Mouse (Mus musculus): Measurements from ENCODE around the gene Ccdc172. TPM values are rescaled to one million over a fixed set of nuclear protein-coding genes. Genes with fewer than 3 reads are reported as not detected.

The Ccdc172 gene
- total and polyA plus RNA-seq, 3 experiments = not detected

GRCm38 (mm10) chr19:58573072-58573438 is 61.3 kb downstream of the Ccdc172 start:
- Histone ChIP-seq H3K4me3 (ENCODE audit: low read depth, low read length) (no peak overlapping the region), H3K4me1 (ENCODE audit: insufficient read depth, low read depth, low read length) (no peaks in the 10 kb centered on the region), H3K9me3 (replicated peaks) (peaks cover 9% of the 10 kb centered on the region), H3K27me3 (ENCODE audit: insufficient read depth, low read length) (no peaks in the 10 kb centered on the region), H3K36me3 (replicated peaks) (no peaks in the 10 kb centered on the region)
- no peak for ATAC-seq (ENCODE audit: extremely low read depth, insufficient number of reproducible peaks, low FRiP score, poor library complexity, severe bottlenecking)
- no peak for DNase-seq (ENCODE audit: low spot score)
- TF ChIP-seq TAL1 (conservative IDR thresholded peaks at IDR 0.05; ENCODE audit: low read depth, low read length) (no peak), POLR2AphosphoS5 (IDR thresholded peaks at IDR 0.05; ENCODE audit: insufficient replicate concordance, low read depth, low read length) (no peak), GATA1 (IDR thresholded peaks at IDR 0.05; ENCODE audit: borderline replicate concordance, low read length) (no peak), GATA2 (IDR thresholded peaks at IDR 0.05; ENCODE audit: borderline replicate concordance, low read depth, low read length) (no peak), CTCF (IDR thresholded peaks at IDR 0.05; ENCODE audit: low read depth, low read length) (no peak)

GRCm38 (mm10) chr19:58582018-58582417 is 70.2 kb downstream of the Ccdc172 start:
- peaks cover 3% of the 10 kb centered on the region for H3K9me3 ChIP-seq (replicated peaks)
- DNase-seq (ENCODE audit: low spot score) = no peak
- H3K36me3 ChIP-seq (replicated peaks) = no peaks in the 10 kb centered on the region
- H3K27me3 ChIP-seq (ENCODE audit: insufficient read depth, low read length) = no peaks in the 10 kb centered on the region
- H3K4me3 ChIP-seq (ENCODE audit: low read depth, low read length) = no peak overlapping the region
- H3K4me1 ChIP-seq (ENCODE audit: insufficient read depth, low read depth, low read length) = no peaks in the 10 kb centered on the region
- ATAC-seq (ENCODE audit: extremely low read depth, insufficient number of reproducible peaks, low FRiP score, poor library complexity, severe bottlenecking) = no peak
- no peak for TF ChIP-seq POLR2AphosphoS5 (IDR thresholded peaks at IDR 0.05; ENCODE audit: insufficient replicate concordance, low read depth, low read length)

GRCm38 (mm10) chr19:58582956-58583355 is 71.2 kb downstream of the Ccdc172 start:
- no peaks in the 10 kb centered on the region for H3K36me3 ChIP-seq (replicated peaks)
- no peaks in the 10 kb centered on the region for H3K27me3 ChIP-seq (ENCODE audit: insufficient read depth, low read length)
- TF ChIP-seq TAL1 (conservative IDR thresholded peaks at IDR 0.05; ENCODE audit: low read depth, low read length) (no peak), POLR2AphosphoS5 (IDR thresholded peaks at IDR 0.05; ENCODE audit: insufficient replicate concordance, low read depth, low read length) (no peak), GATA2 (IDR thresholded peaks at IDR 0.05; ENCODE audit: borderline replicate concordance, low read depth, low read length) (no peak), GATA1 (IDR thresholded peaks at IDR 0.05; ENCODE audit: borderline replicate concordance, low read length) (no peak), CTCF (IDR thresholded peaks at IDR 0.05; ENCODE audit: low read depth, low read length) (no peak)
- DNase-seq (ENCODE audit: low spot score) = no peak
- peaks cover 3% of the 10 kb centered on the region for H3K9me3 ChIP-seq (replicated peaks)
- H3K4me3 ChIP-seq (ENCODE audit: low read depth, low read length) = no peak overlapping the region
- ATAC-seq (ENCODE audit: extremely low read depth, insufficient number of reproducible peaks, low FRiP score, poor library complexity, severe bottlenecking) = no peak
- H3K4me1 ChIP-seq (ENCODE audit: insufficient read depth, low read depth, low read length) = no peaks in the 10 kb centered on the region

GRCm38 (mm10) chr19:58586046-58586445 is 74.3 kb downstream of the Ccdc172 start:
- ATAC-seq (ENCODE audit: extremely low read depth, insufficient number of reproducible peaks, low FRiP score, poor library complexity, severe bottlenecking) (no peak), DNase-seq (ENCODE audit: low spot score) (no peak)
- Histone ChIP-seq H3K27me3 (ENCODE audit: insufficient read depth, low read length) (no peaks in the 10 kb centered on the region), H3K4me3 (ENCODE audit: low read depth, low read length) (no peak overlapping the region), H3K36me3 (replicated peaks) (no peaks in the 10 kb centered on the region), H3K4me1 (ENCODE audit: insufficient read depth, low read depth, low read length) (no peaks in the 10 kb centered on the region), H3K9me3 (replicated peaks) (peaks cover 3% of the 10 kb centered on the region)
- TF ChIP-seq GATA1 (IDR thresholded peaks at IDR 0.05; ENCODE audit: borderline replicate concordance, low read length) = no peak
- no peak for TF ChIP-seq POLR2AphosphoS5 (IDR thresholded peaks at IDR 0.05; ENCODE audit: insufficient replicate concordance, low read depth, low read length)
- no peak for TF ChIP-seq GATA2 (IDR thresholded peaks at IDR 0.05; ENCODE audit: borderline replicate concordance, low read depth, low read length)
- TF ChIP-seq TAL1 (conservative IDR thresholded peaks at IDR 0.05; ENCODE audit: low read depth, low read length) = no peak
- TF ChIP-seq CTCF (IDR thresholded peaks at IDR 0.05; ENCODE audit: low read depth, low read length) = no peak

GRCm38 (mm10) chr19:58590251-58590936 is 78.6 kb downstream of the Ccdc172 start:
- Histone ChIP-seq H3K27me3 (ENCODE audit: insufficient read depth, low read length) (no peaks in the 10 kb centered on the region), H3K4me3 (ENCODE audit: low read depth, low read length) (no peak overlapping the region), H3K9me3 (replicated peaks) (peaks cover 19% of the 10 kb centered on the region), H3K36me3 (replicated peaks) (no peaks in the 10 kb centered on the region), H3K4me1 (ENCODE audit: insufficient read depth, low read depth, low read length) (no peaks in the 10 kb centered on the region)
- ATAC-seq (ENCODE audit: extremely low read depth, insufficient number of reproducible peaks, low FRiP score, poor library complexity, severe bottlenecking) (no peak), DNase-seq (ENCODE audit: low spot score) (no peak)
- TF ChIP-seq CTCF (IDR thresholded peaks at IDR 0.05; ENCODE audit: low read depth, low read length) (no peak), GATA1 (IDR thresholded peaks at IDR 0.05; ENCODE audit: borderline replicate concordance, low read length) (no peak), TAL1 (conservative IDR thresholded peaks at IDR 0.05; ENCODE audit: low read depth, low read length) (no peak), POLR2AphosphoS5 (IDR thresholded peaks at IDR 0.05; ENCODE audit: insufficient replicate concordance, low read depth, low read length) (no peak), GATA2 (IDR thresholded peaks at IDR 0.05; ENCODE audit: borderline replicate concordance, low read depth, low read length) (no peak)

- Histone ChIP-seq H3K9me3 (replicated peaks) (peaks cover 17% of the 10 kb centered on the region), H3K4me1 (ENCODE audit: insufficient read depth, low read depth, low read length) (no peaks in the 10 kb centered on the region), H3K4me3 (ENCODE audit: low read depth, low read length) (no peak overlapping the region), H3K36me3 (replicated peaks) (no peaks in the 10 kb centered on the region), H3K27me3 (ENCODE audit: insufficient read depth, low read length) (no peaks in the 10 kb centered on the region)
- ATAC-seq (ENCODE audit: extremely low read depth, insufficient number of reproducible peaks, low FRiP score, poor library complexity, severe bottlenecking) (no peak), DNase-seq (ENCODE audit: low spot score) (no peak)
- TF ChIP-seq GATA2 (IDR thresholded peaks at IDR 0.05; ENCODE audit: borderline replicate concordance, low read depth, low read length) (no peak), TAL1 (conservative IDR thresholded peaks at IDR 0.05; ENCODE audit: low read depth, low read length) (no peak), POLR2AphosphoS5 (IDR thresholded peaks at IDR 0.05; ENCODE audit: insufficient replicate concordance, low read depth, low read length) (no peak), CTCF (IDR thresholded peaks at IDR 0.05; ENCODE audit: low read depth, low read length) (no peak), GATA1 (IDR thresholded peaks at IDR 0.05; ENCODE audit: borderline replicate concordance, low read length) (no peak)
Measured at GRCm38 (mm10) chr19:58600381-58600780, 88.6 kb downstream of the Ccdc172 start.

Other genes starting within 250 kb of the Ccdc172 start
- not detected in 2 replicates for gene Gfra1, start 56.1 kb upstream of the Ccdc172 start, total RNA-seq (2014; fragmentation: Nextera tagmentation)
- 0.06 and 0.16 TPM in 2 replicates for gene Gfra1, start 56.1 kb upstream of the Ccdc172 start, total RNA-seq (2017)
- gene Gfra1, start 56.1 kb upstream of the Ccdc172 start, polyA plus RNA-seq (2012) = not detected in 2 replicates
- not detected in 2 replicates for gene Pnlip, start 140.5 kb downstream of the Ccdc172 start, total RNA-seq (2014; fragmentation: Nextera tagmentation)
- gene Pnlip, start 140.5 kb downstream of the Ccdc172 start, total RNA-seq (2017) = 0.27 TPM in 1 of 2 replicates, not detected in the other
- gene Pnlip, start 140.5 kb downstream of the Ccdc172 start, polyA plus RNA-seq (2012) = not detected in 2 replicates
- gene Pnliprp1, start 216.9 kb downstream of the Ccdc172 start, total RNA-seq (2014; fragmentation: Nextera tagmentation) = not detected in 2 replicates
- gene Pnliprp1, start 216.9 kb downstream of the Ccdc172 start, total RNA-seq (2017) = 0.27 TPM in 1 of 2 replicates, not detected in the other
- gene Pnliprp1, start 216.9 kb downstream of the Ccdc172 start, polyA plus RNA-seq (2012) = not detected in 2 replicates
- gene Pnliprp2, start 247.7 kb downstream of the Ccdc172 start, total RNA-seq (2014; fragmentation: Nextera tagmentation) = not detected in 2 replicates
- not detected in 2 replicates for gene Pnliprp2, start 247.7 kb downstream of the Ccdc172 start, total RNA-seq (2017)
- gene Pnliprp2, start 247.7 kb downstream of the Ccdc172 start, polyA plus RNA-seq (2012) = not detected in 2 replicates